Mouse (Mus musculus) kidney, postnatal 36 days (tissue): Measurements from ENCODE around the gene Ptpn22.
"Not testable (repeated sequence)": the region's sequence is repeated elsewhere in the genome, so short reads cannot be mapped to it uniquely, and the experiment has no call there.

Source experiments
- DNase-seq, 2 experiments: peaks; one replicate each; pipeline ENCODE4 v3.0.0; 2021 to 2022; ENCODE audit warnings: mixed read lengths in 2 of 2

Gene Ptpn22

DNA sequence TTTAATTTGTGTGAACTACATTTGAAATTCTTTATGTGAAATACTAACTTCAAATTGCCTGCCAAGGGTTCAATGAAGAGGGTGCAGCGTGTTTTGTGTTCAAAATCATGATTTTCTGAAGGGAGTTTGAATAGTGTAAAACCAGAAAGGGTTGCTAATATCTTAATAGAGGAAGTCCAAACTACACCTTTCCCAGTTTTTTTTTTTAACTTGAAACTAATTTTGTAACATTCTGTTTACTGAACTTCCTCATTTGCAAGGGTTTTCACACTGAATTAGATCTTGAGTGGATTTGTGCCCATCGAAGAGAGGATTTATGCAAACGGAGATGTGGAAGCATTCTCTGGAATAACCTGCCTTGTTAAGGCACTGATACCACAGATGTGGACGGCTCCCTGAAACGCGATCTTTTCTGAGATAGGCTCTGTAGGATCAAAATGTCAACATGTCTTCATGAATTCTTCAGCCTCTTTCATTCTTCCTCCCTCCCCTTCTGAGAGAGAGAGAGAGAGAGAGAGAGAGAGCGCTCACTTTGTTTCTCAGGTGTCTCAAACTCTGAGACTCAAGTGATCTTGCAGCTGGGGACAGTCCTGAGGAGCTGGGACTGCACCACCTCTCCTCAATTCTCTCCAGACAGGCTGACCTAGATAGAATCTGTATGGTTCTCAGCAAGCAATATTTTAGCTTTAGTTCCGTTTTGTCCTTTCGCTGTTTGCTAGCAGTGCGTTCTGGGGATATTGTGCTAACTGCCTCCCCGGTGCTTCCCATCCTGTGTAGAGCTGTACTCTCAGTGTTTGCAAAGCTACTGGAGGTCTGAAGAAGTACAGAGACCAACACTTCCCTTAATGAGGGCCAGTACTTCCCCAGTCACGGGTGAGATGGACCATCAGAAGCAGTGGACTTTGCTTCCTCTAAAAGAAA is at the start of gene Ptpn22:
TSS of gene Ptpn22 (plus strand) at position 915 of the 921 bp plus-strand sequence.
- DNase-seq: peak; percentile 21 to 23

DNA sequence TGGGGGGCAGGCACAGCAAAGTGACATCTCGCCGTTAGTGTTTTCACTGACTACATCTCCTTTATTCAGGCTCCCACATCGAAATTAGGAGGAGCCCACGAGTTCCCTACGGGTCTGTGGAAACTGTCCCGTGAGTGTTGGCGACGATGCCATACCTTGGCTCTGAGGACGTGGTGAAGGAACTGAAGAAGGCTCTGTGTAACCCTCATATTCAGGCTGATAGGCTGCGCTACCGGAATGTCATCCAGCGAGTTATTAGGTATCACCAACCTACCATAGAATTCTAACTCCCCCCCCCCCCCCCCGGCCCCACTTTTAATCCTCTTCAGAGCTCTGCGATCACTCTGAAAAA is 49.8 kb upstream of the Ptpn22 start:
- DNase-seq: no peak

DNA sequence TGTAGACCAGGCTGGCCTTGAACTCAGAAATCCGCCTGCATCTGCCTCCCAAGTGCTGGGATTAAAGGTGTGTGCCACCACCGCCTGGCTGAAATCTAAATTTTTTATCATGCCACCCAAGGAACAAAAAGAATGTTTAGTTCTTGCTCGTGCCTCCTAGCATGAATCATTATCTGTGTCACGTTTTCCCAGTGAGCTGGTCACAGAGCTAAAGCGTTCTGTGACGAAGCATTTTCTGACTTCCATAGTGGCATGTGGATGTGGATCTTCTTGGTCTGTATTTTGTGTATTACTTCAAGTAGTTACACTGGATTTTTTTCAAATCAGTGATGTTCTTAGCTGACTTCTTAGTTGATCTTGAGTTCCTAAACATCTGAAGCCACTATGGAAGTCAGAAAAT is 48.6 kb upstream of the Ptpn22 start:
- DNase-seq: no peak

DNA sequence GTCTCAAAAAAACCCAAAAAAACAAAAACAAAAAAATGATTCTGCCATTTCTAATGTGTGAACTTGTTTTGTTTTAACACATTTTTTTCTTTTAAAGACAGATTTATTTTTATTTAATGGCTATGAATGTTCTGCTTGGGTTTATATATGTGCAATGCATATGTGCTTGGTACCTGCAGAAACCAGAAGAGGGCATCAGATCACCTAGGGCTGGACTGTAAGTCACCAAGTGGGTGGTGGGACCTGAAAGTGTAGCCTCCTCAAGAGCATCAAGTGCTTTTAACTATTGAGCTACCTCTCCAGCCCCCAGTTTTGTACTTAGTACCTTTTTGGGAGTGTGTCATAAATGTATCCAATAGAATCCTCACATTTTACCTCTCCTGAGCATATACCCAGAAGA is 32.0 kb upstream of the Ptpn22 start:
- peak in 1 of 2 experiments; percentile 14 for DNase-seq

DNA sequence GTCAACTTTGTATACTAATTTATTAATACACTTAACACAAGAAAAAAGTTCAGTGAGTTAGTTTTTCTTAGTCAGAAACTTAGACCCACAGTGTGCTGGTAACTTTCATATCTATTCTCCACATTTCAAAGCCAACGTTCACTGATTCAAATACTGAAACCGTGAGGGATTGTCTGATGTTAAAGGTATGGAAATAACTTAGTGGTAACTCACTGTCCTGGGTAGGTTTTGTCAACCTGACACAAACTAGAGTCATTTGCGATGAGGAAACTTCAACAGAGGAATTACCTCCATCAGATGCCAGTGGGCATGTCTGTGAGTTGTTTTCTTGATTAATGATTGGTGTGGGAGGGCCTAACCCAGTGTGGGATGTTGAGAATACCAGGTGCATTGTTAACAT is 30.6 kb upstream of the Ptpn22 start:
- DNase-seq: no peak

DNA sequence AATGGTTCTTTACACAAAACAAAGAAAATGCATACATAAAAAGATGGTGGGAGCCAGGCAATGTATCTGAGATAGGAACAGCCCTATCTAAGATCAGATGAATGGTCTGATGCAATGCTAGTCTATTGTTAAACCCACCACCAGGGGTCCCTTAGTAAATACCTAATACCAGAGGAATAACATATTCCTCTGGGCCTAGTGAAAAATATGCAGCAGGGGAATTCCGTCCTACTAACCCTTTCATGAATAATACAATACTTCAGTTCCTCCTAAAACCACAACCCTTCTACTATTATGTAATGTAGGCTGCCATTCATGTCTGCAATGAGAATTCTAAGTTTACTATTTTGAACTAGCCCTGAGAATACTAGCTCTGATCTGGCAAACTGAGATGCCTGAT is 28.9 kb upstream of the Ptpn22 start:
- DNase-seq: not testable (repeated sequence)

DNA sequence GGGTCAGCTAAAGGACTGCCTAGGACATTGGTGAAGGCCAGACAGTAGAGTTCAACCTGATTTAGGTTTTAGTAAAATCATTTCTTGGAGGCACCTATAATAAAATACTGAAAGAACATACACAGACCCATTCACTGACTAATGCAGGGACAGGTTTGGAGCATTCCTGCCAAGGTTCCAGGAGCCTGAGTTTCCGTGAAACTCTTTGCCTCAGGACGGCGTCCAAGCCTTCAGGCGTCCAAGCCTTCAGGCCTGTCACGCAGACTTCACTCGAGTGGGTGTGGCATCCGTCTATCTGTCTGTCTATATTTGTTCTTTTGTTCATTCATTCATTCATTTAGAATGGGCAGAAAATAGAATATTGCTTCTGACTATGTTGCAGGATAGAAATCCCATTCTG is 28.4 kb upstream of the Ptpn22 start:
- DNase-seq: no peak

DNA sequence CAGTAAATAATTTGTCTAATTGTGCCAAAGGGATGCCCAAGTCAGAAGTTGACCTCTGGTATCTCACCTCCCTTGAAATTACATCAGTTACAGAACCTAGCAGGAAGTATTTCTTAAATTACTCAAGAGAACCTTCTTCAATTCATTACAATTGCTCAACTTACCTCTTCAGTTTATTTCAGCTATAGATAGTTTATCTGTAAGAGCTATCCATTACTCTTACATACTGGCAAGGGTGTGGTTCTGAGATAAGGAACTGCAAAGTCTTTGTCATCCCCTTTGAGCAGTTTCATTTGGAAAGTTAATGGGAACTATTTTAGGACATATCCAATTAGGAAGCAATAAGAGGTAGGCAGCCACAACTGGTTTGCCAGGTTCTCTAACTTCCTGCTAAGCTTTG is 27.2 kb upstream of the Ptpn22 start, which contains the start of gene Bcl2l15:
TSS of gene Bcl2l15 (plus strand) at position 176 of the 400 bp plus-strand sequence.
- DNase-seq: no peak

DNA sequence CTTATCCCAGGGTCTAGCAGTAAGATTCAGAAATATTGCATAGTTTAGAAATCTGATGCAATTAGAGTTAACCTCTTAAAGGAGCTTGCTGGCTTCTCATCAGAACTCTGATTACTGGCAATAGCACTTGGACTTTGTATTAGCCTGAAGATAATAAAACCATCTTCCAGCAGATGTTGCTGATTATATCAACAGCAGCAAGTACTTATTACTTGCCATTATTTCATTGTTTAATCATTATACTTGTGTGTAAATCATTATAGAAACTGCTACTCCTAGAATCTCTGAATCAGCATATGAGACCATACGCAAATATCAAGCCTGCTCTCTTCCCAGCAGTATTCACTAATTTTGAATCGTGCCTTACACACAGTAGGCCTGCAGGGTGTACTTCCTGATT is 25.6 kb upstream of the Ptpn22 start:
- DNase-seq: no peak

DNA sequence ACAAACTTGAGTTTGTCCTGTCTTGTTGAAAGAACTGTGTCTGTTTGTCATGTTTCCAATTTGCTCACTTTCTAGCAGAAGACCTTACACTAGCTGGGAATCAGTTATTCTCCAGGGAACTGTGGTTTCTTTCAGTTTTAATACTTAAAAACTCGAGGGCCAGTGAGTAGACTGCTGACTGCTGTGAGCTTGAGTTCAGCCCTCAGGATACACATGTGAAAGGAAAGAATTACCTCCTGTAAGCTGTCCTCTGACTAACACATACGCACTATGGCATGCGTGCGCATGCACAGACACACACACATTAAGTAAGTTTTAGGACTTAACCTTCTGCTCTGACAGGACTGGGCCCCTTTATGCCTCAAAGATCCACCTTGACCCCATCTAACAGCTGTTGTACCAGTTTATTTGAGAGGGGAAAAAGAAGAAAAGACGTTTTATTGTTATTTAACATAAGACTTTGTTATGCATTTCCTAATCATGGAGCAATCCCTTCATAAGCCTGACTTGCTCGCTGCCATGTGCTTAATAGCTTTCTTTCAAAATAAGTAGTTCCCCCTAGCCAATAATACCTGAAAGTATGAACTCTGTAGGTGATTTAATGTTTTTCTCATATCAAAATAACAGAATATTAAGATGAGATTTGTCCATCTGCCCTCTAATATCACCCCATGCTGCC is 24.2 kb upstream of the Ptpn22 start:
- DNase-seq: no peak

DNA sequence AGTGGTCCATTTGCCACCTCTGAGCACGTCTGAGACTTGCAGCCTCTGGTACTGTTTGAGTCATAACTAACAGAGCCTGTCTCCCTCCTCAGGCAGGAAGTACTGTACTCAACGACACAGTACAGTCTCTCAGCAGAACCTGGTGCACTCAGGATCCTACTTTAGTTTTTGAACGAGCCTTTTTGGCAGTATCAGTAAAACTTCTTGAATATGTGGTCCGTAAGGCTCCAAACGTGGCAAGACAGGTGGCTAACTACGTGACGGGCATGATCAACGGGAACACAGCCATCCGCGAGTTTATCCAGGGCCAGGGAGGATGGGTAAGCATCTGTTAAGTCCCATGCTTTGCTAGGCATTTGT is 23.7 kb upstream of the Ptpn22 start:
- no peak for DNase-seq

DNA sequence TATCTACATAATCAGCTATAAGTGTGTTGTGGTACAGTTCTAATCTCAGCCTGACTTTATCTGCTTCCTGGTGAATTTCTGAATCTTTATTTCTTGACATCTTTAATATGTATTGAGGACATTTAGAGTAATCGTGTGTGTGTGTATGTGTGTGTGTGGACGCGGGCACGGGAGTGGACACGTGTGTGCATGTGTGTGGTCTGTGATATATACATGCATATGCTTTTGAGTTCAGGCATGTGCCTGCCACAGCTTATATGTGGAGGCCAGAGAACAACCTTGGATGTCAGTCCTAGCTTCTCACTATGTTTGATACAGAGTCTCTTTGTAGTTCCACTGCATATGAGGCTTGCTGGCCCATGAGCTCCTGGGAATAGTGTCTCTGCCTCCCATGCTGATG is 23.1 kb upstream of the Ptpn22 start:
- DNase-seq: no peak

DNA sequence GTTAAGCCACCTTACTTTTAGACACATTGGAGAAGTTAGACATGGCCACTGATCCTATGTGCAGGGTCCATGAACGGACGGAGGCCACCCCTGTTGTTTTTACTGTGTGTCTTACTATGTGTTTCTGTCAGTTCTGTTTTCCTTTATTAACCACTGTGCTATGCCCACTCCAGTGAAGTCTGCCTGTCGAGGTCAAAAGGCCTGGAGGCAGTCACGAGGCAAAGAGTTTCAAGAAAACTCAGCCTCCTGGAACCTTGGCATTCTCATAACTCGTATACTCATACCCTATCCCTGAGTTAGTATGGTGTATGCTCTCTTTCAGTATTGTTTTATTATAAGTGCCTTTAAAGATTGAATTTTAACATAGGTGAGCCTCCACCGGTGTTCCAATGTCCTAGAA is 19.9 kb upstream of the Ptpn22 start:
- peak; percentile 25 to 39 for DNase-seq

DNA sequence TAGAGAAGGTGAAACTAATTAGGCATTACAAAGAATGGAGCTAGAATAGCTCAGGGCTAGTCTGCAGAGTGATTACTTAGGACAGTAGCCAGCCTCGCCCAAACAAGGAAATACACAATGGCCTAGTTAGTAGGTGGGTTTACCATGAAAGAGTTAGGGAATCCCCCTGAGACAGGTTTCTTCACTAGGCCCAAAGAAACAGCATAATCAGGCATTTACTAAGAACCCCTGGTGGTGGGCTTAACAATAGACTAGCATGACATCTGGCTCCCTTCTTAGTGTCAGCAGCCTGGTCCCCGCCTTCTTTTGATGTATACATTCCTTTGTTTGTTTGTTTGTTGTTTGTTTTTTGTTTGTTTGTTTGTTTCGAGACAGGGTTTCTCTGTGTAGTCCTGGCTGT is 19.4 kb upstream of the Ptpn22 start:
- not testable (repeated sequence) for DNase-seq

DNA sequence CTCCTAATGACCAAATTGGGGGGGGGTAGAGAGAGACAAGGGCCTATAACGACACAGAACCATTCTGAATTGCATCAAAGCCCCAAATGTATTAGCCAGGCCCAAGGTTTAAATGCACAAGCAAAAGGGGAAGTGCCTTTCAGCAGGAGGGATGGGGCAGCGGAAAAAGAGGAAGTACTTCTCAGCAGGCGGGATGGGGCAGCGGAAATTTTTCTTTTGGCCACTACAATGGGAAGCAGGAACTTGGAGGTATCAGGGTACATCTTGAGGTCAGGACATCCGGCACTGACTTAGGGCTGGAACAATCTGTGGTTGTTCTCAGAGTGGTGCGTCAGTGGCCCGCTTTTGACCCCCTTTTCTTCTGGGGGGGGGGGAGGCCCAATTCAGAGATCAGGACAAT is 18.6 kb upstream of the Ptpn22 start:
- DNase-seq: not testable (repeated sequence)

DNA sequence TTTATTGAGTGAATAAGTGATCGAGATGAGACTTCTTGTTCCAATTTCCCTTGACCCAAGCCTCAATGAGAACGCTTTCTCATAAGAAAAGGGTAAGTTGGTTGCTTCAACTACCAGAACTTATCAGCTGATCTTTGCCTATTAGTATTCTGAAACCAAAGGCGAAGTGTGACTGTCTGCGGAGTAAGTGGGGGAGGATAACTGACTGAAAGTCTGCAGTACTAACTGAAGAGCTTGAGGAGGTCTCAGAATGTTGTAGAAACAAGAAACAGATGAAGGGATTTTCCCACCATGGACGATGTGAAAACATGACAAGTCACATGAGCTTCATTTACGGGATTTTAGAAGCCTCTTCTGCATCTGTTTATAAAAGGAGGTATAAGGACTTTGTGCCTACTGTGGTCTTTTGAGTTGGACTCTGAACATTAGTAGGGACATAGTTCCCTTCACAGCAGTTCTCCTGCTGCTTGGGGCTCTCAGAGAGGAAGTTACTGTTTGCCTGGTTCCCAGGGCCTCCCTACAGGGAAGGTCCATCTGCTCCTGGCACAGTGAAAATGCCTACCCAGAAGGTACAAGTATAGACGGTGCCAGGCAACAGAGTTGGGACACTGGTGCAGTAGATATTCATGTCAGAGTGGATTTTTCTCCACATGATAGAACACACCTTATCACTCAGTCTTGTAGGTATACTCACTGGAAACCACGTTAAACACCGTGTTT is 8.8 kb upstream of the Ptpn22 start:
- DNase-seq: peak; percentile 50 to 54

DNA sequence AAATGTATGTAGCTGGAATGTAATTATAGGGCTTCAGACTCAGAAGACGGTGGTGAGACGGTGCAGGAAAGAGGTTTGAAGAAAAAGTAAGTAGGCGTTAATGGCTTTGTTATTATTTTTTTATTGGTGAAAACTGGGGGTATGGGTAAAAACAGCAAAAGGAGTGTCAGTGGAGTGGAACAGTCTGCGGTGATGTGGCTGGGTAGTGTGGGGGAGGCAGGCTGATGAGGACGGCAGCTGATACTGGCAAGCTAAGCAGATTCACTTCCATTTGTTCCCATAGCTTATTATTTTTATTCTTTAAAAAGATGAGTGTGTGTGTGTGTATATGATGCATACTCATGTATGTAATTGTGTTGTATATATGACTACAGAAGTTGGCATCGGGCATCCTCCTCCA is 8.1 kb upstream of the Ptpn22 start:
- no peak for DNase-seq

DNA sequence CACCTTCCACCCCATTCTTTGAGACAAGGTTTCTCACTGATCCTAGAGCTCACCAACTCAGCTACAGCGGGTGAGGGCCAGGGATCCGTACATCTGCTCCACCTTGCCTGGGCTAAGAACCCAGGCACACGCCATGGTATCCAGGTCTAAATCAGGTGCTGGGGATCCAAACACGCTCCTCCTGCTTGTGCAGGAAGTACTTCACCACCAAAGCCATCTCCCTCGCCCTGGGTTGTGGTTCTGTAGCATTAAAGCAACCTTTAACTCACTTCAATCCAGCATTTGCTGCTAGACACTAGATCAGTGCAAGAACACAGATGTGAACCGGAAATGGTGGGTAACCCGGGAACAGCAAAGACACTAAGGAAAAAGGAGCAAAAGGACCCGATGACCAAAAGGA is 7.7 kb upstream of the Ptpn22 start:
- no peak for DNase-seq

DNA sequence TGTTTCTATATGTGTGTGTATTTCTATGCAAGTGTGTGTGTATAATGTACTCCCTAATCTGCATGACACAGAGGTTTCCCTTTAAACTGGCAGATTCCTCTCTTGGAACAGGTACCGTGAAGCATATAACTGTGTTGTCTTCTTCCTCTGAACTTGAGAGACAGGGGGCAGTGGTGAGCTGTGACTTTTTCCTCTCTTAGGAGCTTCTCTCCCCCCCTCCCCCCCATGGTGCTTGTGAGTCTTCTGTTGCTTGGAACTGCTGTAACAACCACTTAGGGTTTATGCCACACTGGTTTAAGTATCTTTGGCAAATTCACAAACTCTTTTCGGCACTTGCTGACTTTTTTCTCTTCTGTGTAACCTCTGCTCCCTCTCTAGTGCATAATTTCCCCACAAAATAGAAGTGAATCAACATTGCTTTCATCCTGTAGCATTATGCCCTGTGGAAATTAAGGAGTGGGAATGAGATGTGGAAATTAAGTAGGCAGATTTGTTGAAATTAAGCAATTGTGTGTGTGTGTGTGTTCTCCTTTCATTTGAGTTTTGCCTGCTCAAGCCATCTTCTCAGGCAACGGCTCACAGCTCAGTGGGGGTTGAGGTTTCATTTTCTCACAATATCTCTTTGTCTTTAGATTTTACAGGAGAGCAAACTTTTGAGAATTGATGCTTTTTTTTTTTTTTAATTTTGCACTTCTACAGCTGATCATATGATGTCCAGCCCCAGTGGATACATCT is 6.9 kb upstream of the Ptpn22 start:
- DNase-seq: peak; percentile 74 to 88

DNA sequence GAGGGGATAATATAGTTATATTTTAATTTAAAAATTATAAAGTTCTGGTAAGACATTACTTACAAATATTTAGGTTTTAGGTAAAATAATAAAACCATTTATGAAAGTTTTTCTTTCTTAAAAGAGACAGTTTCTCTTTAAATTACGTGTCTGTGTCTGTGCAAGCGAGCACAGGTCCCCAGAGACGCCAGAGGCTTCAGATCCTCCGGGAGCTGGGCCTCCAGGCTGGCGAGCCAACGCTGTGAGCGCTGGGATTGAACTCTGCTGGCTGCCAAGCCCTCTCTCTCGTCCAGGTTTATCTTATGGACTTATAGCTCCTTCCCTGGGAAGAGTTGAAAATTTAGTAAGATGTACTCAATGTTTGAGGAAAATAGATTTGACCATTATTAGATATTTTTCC is 5.8 kb upstream of the Ptpn22 start:
- DNase-seq: no peak

DNA sequence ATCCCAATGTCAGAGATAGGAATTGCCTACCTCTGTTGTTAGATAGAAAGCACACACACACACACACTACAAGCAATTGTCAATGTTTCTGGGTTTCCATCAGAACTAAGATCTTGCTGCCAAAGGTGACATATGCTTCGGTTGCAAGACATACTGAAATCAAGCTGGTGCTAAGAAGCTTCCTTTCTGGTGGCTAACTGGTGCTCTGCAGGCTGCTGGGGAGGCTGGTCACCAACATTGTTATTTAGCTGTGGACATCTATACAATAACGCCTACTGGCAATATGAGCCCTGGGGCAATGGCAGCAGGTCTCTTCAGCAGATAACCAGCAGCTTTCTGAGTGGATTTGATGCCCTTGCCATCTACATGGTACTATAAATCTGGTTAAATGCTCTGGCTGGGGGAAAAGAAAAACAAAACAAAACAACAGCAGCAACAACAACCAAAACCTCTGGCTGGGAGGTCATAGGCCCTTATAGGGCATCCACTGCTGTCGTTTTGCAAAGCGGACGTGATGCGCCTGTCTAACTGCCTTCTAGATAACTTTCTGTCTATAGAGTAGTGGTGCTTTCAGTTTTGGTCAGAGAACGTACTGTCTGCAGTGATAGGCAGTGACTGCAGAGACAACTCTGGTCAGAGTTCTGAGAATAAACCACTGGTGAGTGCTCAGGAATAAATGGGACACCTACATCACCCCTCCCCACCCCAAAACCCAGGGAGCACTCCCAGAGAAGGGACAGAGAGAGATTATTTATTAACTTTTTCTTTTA is 2.4 kb upstream of the Ptpn22 start:
- DNase-seq: no peak

DNA sequence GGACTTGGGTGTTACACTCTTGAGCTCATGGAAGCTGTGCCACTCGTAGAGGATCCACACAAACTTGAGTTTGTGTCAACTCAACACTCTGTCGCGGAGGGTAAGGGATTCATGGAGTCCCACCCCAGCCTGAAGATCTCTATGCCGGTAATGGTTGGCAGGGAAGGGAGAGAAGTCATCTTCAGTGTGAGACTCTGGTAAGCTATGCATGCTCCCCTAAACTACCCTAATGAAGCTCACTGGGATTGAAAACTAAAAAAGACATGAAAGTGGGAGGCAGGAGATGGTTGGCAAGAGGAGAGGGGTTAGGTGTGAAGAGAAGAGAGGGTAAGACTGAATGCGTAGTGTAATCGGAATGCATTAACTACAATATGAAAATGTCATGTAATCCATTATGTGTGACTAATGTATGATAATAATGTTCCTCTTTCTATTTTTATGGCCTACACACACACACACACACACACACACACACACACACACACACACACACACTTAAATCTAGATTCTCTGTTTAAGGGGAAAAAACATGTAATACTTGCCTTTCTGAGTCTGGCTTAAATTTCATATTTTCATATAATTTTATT is 1.5 kb upstream of the Ptpn22 start:
- DNase-seq: no peak
